Mouse (Mus musculus): ENCODE results near the gene 1700024P04Rik. TPM values are rescaled to one million over a fixed set of nuclear protein-coding genes. Genes with fewer than 3 reads are reported as not detected.

1700024P04Rik gene
- polyA plus RNA-seq, 1 experiment from 2014 or later = not detected

Other genes with a start within 250 kb of the 1700024P04Rik start
- gene Fcho2, start 169.1 kb downstream of the 1700024P04Rik start, polyA plus RNA-seq (2015; fragmentation: Nextera tagmentation; extraction: Ambion mirVana) = 28.8 and 33.4 TPM in 2 replicates
- gene Tnpo1, start 58.2 kb downstream of the 1700024P04Rik start, polyA plus RNA-seq (2015; fragmentation: Nextera tagmentation; extraction: Ambion mirVana) = 62.6 and 74.6 TPM in 2 replicates
- 0.49 and 0.53 TPM in 2 replicates for gene Zfp366, start 200.3 kb upstream of the 1700024P04Rik start, polyA plus RNA-seq (2015; fragmentation: Nextera tagmentation; extraction: Ambion mirVana)